In genomic region chr1:175262341-175262740, GRCm38 (mm10) we compare ENCODE assay signal across 12 mouse cellular contexts.
"Had no signal": no experiment of that assay in that cellular context is flagged by ENCODE, and none has a peak within 500 bp of the region (broad histone marks: within the 10 kb centered on the region; RNA-seq: fewer than 3 reads in every experiment).

No protein-coding gene starts in this region.

- H3K9me3 ChIP-seq: kidney, embryonic 15.5 days; limb, embryonic 10.5 days; liver, embryonic 15.5 days had no signal

- H3K27ac ChIP-seq: kidney, embryonic 15.5 days; left cerebral cortex, adult 2 months; limb, embryonic 10.5 days; liver, embryonic 15.5 days had no signal

- H3K9ac ChIP-seq: kidney, embryonic 15.5 days; liver, embryonic 15.5 days had no signal

- H3K36me3 ChIP-seq: kidney, embryonic 15.5 days; limb, embryonic 10.5 days; liver, embryonic 15.5 days had no signal

- H3K4me2 ChIP-seq: kidney, embryonic 15.5 days; liver, embryonic 11.5 days; liver, embryonic 15.5 days had no signal

- DNase-seq: kidney, adult 18-20 months; kidney, postnatal 25 days; lung, adult 2 months; lung, postnatal 36 days; right cerebral cortex, postnatal 14 days; thymus, postnatal 4 days had no signal

- H3K4me3 ChIP-seq: kidney, embryonic 15.5 days; left cerebral cortex, adult 2 months; limb, embryonic 10.5 days; liver, embryonic 15.5 days had no signal

- ATAC-seq: lung, postnatal 0 days had no signal

- H3K4me1 ChIP-seq: kidney, embryonic 15.5 days; limb, embryonic 10.5 days; liver, embryonic 15.5 days had no signal

- H3K27me3 ChIP-seq: kidney, embryonic 15.5 days; liver, embryonic 15.5 days had no signal
